Mouse (Mus musculus) neural tube, embryonic 14.5 days (tissue): ENCODE measurements around the gene Tspan6. TPM values are rescaled to one million over a fixed set of nuclear protein-coding genes. Genes with fewer than 3 reads are reported as not detected.

ENCODE experiments used
- ATAC-seq: fragments of 200-750 bp; cut with Nextera tagmentation; 2 replicates; pipeline ENCODE4 v1.8.0; 2017; ENCODE audit warnings: low read depth, mild to moderate bottlenecking, moderate TSS enrichment, moderate library complexity
- H3K27ac ChIP-seq: fragments of 300-500 bp; sonication (generic); 2 replicates; pipeline ENCODE4 v1.5.1; 2014; ENCODE audit warnings: low read depth, mild to moderate bottlenecking, control low read depth, low read length, moderate library complexity, mixed read lengths
- H3K27me3 ChIP-seq: fragments of 300-500 bp; sonication (generic); 2 replicates; pipeline ENCODE4 v1.6.1; 2014; ENCODE audit warnings: low read length; ENCODE audit not compliant: control insufficient read depth, insufficient read depth
- H3K36me3 ChIP-seq: fragments of 300-500 bp; sonication (generic); 2 replicates; pipeline ENCODE4 v1.6.1; 2014; ENCODE audit warnings: low read length, mixed read lengths; ENCODE audit not compliant: control insufficient read depth, insufficient read depth
- H3K4me1 ChIP-seq: fragments of 300-500 bp; sonication (generic); 2 replicates; pipeline ENCODE4 v1.6.1; 2014; ENCODE audit warnings: low read length; ENCODE audit not compliant: control insufficient read depth, insufficient read depth
- H3K4me2 ChIP-seq: fragments of 300-500 bp; sonication (generic); 2 replicates; pipeline ENCODE4 v1.6.1; 2014; ENCODE audit warnings: mild to moderate bottlenecking, low read depth, low read length, control low read depth
- H3K4me3 ChIP-seq: fragments of 300-500 bp; sonication (generic); 2 replicates; pipeline ENCODE4 v1.5.1; 2014; ENCODE audit warnings: low read depth, low read length, control low read depth, mixed read lengths
- H3K9ac ChIP-seq: fragments of 300-500 bp; sonication (generic); replicated peaks from 2 replicates; pipeline ENCODE4 v1.6.1; 2014; ENCODE audit warnings: low read depth, mild to moderate bottlenecking, control low read depth, low read length, mixed read lengths
- H3K9me3 ChIP-seq: fragments of 300-500 bp; sonication (generic); 2 replicates; pipeline ENCODE4 v1.6.1; 2016; ENCODE audit warnings: low read length; ENCODE audit not compliant: control insufficient read depth
- WGBS: fragments of 180-500 bp; shearing (Covaris S2); extraction: QIAGEN DNeasy Blood & Tissue Kit; methylation state at CpG from one replicate; pipeline ENCODE4 v1.1.7; 2014; 5-methylcytosine and 5-hydroxymethylcytosine counted together
- polyA plus RNA-seq: library from polyadenylated mRNA; unstranded; fragments of >200 nt; fragmentation: Nextera tagmentation; extraction: Ambion mirVana; gene quantifications from 2 replicates; pipeline ENCODE4 v1.2.1, GENCODE M21; 2014

Tspan6 gene
- 269 and 292 TPM in 2 replicates for polyA plus RNA-seq

- H3K4me1 ChIP-seq = no peaks in the 10 kb centered on the region
- no peaks in the 10 kb centered on the region; the same call in 1 of the 2 replicates for H3K36me3 ChIP-seq
- H3K4me2 ChIP-seq = peak within 1 kb of the TSS; percentile 49
- WGBS = 18% methylated on average over 33 of the region's 33 CpGs
- H3K27ac ChIP-seq = peak within 1 kb of the TSS; percentile 78
- peak; percentile 97 for ATAC-seq
- H3K9ac ChIP-seq = peak within 1 kb of the TSS; percentile 72
- no peaks in the 10 kb centered on the region for H3K9me3 ChIP-seq
- peak within 1 kb of the TSS; percentile 50 for H3K4me3 ChIP-seq
- H3K27me3 ChIP-seq = no peaks in the 10 kb centered on the region
These were observed at the start of gene Tspan6 for GRCm38 (mm10) chrX:133898014-133898542. Tspan6 (minus strand) TSS chrX:133898429.

GRCm38 (mm10) chrX:133947427-133947826, 49.2 kb upstream of the Tspan6 start:
- H3K36me3 ChIP-seq = no peaks in the 10 kb centered on the region
- no peak overlapping the region for H3K4me2 ChIP-seq
- H3K27ac ChIP-seq = no peak overlapping the region
- 30% methylated on average over 3 of the region's 3 CpGs for WGBS
- H3K4me1 ChIP-seq = no peaks in the 10 kb centered on the region
- peak; percentile 86; the same call in 1 of the 2 replicates for ATAC-seq
- H3K9me3 ChIP-seq = no peaks in the 10 kb centered on the region
- H3K4me3 ChIP-seq = no peak overlapping the region
- no peak overlapping the region for H3K9ac ChIP-seq
- H3K27me3 ChIP-seq = no peaks in the 10 kb centered on the region

DNA sequence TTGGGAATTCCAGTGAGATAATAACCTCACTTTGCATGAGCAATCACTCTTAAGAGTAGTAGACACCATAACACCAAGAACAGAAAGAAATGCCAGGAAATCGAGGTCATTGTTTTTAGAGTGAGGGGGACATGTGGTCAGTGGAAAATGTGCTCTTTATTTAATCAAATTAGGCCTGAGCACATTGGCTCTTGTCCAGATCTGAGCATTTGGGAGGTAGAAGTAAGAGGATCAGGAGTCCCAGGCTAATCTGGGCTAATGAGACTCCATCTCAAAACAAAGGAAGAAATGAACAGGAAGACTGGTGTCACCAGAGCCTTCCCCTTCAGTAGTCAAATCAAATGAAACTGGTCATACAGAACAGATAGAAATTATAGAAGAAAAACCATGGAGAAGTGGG, 41.3 kb upstream of the Tspan6 start:
- no peak for ATAC-seq
- Histone ChIP-seq H3K9me3 (no peaks in the 10 kb centered on the region), H3K27ac (no peak overlapping the region), H3K4me3 (no peak overlapping the region), H3K4me1 (no peaks in the 10 kb centered on the region), H3K27me3 (no peaks in the 10 kb centered on the region), H3K4me2 (no peak overlapping the region), H3K9ac (no peak overlapping the region), H3K36me3 (no peaks in the 10 kb centered on the region)
- WGBS = 62% methylated on average over 1 of the region's 1 CpGs

DNA sequence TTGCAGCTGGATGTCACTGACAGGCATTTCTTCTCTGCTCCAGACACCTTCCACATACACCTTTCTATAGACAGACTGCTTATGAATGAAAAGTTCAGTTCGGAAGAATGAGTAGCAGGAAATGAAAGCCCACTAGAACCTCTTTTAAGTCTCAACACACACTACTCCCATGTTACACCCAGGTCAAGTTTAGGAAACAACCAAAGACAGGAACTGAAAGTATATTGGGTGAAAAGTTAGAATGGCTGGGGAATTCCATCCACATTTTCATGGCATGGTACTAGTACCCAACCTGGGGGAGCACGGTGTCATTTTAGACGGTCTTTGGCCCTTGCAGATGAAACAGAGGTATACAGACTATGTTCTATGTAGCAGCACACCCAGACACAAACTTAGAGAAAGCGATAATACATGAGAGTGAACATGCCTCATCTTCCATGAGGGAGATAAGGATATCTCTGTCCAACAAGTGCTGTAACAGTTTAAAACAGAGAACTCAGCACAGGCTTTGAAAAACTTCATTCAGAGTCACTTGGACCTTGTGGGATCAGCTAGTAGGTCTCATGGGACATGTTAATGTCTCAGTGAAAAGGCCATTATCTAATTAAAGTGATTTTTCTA, 38.5 kb upstream of the Tspan6 start:
- Histone ChIP-seq H3K4me3 (no peak overlapping the region), H3K27me3 (no peaks in the 10 kb centered on the region), H3K36me3 (no peaks in the 10 kb centered on the region), H3K9ac (no peak overlapping the region), H3K4me1 (no peaks in the 10 kb centered on the region), H3K4me2 (no peak overlapping the region), H3K9me3 (no peaks in the 10 kb centered on the region), H3K27ac (no peak overlapping the region)
- ATAC-seq = no peak
- WGBS = 91% methylated on average over 4 of the region's 4 CpGs

GRCm38 (mm10) chrX:133931302-133932013, 33.2 kb upstream of the Tspan6 start:
- Histone ChIP-seq H3K27ac (no peak overlapping the region), H3K9me3 (no peaks in the 10 kb centered on the region), H3K4me1 (no peaks in the 10 kb centered on the region), H3K36me3 (no peaks in the 10 kb centered on the region), H3K4me3 (no peak overlapping the region), H3K9ac (no peak overlapping the region), H3K4me2 (no peak overlapping the region), H3K27me3 (no peaks in the 10 kb centered on the region)
- WGBS = 71% methylated on average over 12 of the region's 12 CpGs
- ATAC-seq = no peak

DNA sequence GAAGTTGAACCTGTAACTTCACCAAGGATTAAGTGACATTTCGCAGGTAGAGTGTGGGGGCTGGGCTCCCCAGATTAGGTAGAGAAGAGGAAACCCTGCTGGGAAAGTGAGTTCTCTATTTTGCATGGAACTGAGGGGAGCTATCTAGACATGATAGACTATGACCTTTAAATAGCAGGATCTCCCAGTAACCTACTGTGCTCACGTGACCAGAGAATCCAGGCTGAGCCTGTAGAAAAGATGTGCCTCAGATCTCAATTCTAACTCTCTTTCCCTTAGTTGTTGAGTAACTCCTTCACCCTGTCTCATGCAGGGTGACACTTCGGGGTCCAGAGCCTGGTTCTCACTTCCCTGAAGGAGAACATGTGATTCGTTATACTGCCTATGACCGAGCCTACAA, 28.5 kb upstream of the Tspan6 start:
- WGBS = 78% methylated on average over 5 of the region's 5 CpGs
- Histone ChIP-seq H3K36me3 (no peaks in the 10 kb centered on the region), H3K4me1 (no peaks in the 10 kb centered on the region), H3K27ac (no peak overlapping the region), H3K4me3 (no peak overlapping the region), H3K9ac (no peak overlapping the region), H3K27me3 (no peaks in the 10 kb centered on the region), H3K4me2 (no peak overlapping the region), H3K9me3 (no peaks in the 10 kb centered on the region)
- ATAC-seq = no peak

DNA sequence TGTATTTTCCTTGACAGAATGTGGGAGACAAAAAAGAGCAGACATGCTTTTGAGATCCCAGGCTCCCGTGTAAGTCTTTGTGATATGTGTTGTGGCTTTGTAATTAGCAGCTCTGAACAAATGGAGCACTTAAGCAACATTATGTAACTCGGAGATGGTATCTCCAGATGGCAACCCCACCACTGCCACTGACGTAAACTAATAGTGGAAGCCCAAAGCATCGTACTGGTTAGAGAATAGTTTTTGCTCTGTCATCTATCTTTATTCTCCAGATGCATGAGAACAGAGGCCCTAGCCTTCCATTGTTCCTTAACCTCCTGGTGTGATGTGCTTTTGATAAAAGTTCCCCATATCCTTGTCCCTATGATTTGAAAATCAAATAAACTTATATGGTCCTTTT, 23.0 kb upstream of the Tspan6 start:
- Histone ChIP-seq H3K9me3 (no peaks in the 10 kb centered on the region), H3K4me1 (no peaks in the 10 kb centered on the region), H3K36me3 (no peaks in the 10 kb centered on the region), H3K9ac (no peak overlapping the region), H3K4me2 (no peak overlapping the region), H3K27ac (no peak overlapping the region), H3K27me3 (no peaks in the 10 kb centered on the region), H3K4me3 (no peak overlapping the region)
- 68% methylated on average over 4 of the region's 4 CpGs for WGBS
- no peak for ATAC-seq

GRCm38 (mm10) chrX:133914219-133914618, 16.0 kb upstream of the Tspan6 start:
- Histone ChIP-seq H3K27me3 (no peaks in the 10 kb centered on the region), H3K4me1 (no peaks in the 10 kb centered on the region), H3K4me2 (no peak overlapping the region), H3K9ac (no peak overlapping the region), H3K9me3 (no peaks in the 10 kb centered on the region), H3K4me3 (no peak overlapping the region), H3K27ac (no peak overlapping the region), H3K36me3 (no peaks in the 10 kb centered on the region)
- WGBS = 74% methylated on average over 7 of the region's 7 CpGs
- no peak for ATAC-seq

DNA sequence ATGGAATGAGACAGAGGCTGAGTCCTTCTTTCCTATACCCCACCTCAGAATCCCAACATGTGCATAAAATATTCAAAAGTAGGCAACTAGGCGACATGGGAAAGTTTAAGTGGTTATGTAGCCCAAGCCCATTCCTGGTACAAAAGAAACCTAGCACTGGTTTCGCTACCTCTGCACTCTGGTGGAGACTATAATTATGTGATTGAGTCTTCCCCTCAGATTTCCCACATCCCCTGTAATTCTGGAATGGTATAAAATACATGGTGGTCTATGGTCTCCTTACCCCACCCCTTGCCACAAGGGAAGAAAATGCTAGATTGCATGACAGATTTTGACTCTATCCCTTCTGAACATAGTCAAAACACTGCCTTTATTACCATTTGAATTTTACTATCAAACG, 14.8 kb upstream of the Tspan6 start:
- Histone ChIP-seq H3K9ac (no peak overlapping the region), H3K4me3 (no peak overlapping the region), H3K27ac (no peak overlapping the region), H3K9me3 (no peaks in the 10 kb centered on the region), H3K4me2 (no peak overlapping the region), H3K36me3 (no peaks in the 10 kb centered on the region), H3K27me3 (no peaks in the 10 kb centered on the region), H3K4me1 (no peaks in the 10 kb centered on the region)
- 79% methylated on average over 3 of the region's 3 CpGs for WGBS
- ATAC-seq = no peak
